Mouse (Mus musculus) yolk sac, embryonic 10.5 days (tissue): Measurements from ENCODE around the gene Pard3b.

Experiments
- DNase-seq: peaks from one replicate; pipeline ENCODE4 v3.0.0-alpha.2; 2017; ENCODE audit warnings: low spot score

Gene Pard3b

GRCm38 (mm10) chr1:62636906-62637673 is 998.5 kb downstream of the Pard3b start:
- no peak for DNase-seq

GRCm38 (mm10) chr1:62639012-62639411 is 1000.4 kb downstream of the Pard3b start:
- no peak for DNase-seq

GRCm38 (mm10) chr1:62639440-62639839 is 1000.8 kb downstream of the Pard3b start:
- no peak for DNase-seq

GRCm38 (mm10) chr1:62644631-62645278 is 1006.1 kb downstream of the Pard3b start:
- DNase-seq, result no peak

GRCm38 (mm10) chr1:62646812-62647211 is 1008.2 kb downstream of the Pard3b start:
- no peak for DNase-seq

GRCm38 (mm10) chr1:62648116-62648515 is 1009.5 kb downstream of the Pard3b start:
- DNase-seq, result no peak

- no peak for DNase-seq
Measured at GRCm38 (mm10) chr1:62648591-62648990, 1010.0 kb downstream of the Pard3b start.

- DNase-seq, result no peak
Measured at GRCm38 (mm10) chr1:62650491-62650890, 1011.9 kb downstream of the Pard3b start.

- DNase-seq, result no peak
Measured at GRCm38 (mm10) chr1:62654436-62654835, 1015.8 kb downstream of the Pard3b start.

GRCm38 (mm10) chr1:62664960-62665645 is 1026.5 kb downstream of the Pard3b start:
- peak; percentile 66 for DNase-seq

- DNase-seq, result peak; percentile 55
Measured at GRCm38 (mm10) chr1:62665771-62666730, 1027.4 kb downstream of the Pard3b start.

GRCm38 (mm10) chr1:62666780-62667179 is 1028.2 kb downstream of the Pard3b start:
- DNase-seq, result no peak

GRCm38 (mm10) chr1:62678611-62679344 is 1040.2 kb downstream of the Pard3b start:
- DNase-seq, result no peak

- DNase-seq, result no peak
Measured at GRCm38 (mm10) chr1:62679466-62679865, 1040.8 kb downstream of the Pard3b start.

GRCm38 (mm10) chr1:62682456-62683385 is 1044.1 kb downstream of the Pard3b start:
- no peak for DNase-seq

GRCm38 (mm10) chr1:62683498-62683897 is 1044.9 kb downstream of the Pard3b start:
- DNase-seq, result no peak

GRCm38 (mm10) chr1:62687511-62687910 is 1048.9 kb downstream of the Pard3b start:
- DNase-seq, result no peak

- no peak for DNase-seq
Measured at GRCm38 (mm10) chr1:62691175-62691574, 1052.6 kb downstream of the Pard3b start.
